Mouse (Mus musculus): Measurements from ENCODE around the gene Gm10800. TPM values are rescaled to one million over a fixed set of nuclear protein-coding genes. Genes with fewer than 3 reads are reported as not detected.
"Not testable (repeated sequence)": the region's sequence is repeated elsewhere in the genome, so short reads cannot be mapped to it uniquely, and the experiment has no call there.

The Gm10800 gene
- 1 to 10 TPM in 1 of 2 experiments, not detected in 1; 2.1 TPM for total RNA-seq (2021)
- long read RNA-seq, experiment 1 = 0 reads
- long read RNA-seq, experiment 2 = 0 reads

DNA sequence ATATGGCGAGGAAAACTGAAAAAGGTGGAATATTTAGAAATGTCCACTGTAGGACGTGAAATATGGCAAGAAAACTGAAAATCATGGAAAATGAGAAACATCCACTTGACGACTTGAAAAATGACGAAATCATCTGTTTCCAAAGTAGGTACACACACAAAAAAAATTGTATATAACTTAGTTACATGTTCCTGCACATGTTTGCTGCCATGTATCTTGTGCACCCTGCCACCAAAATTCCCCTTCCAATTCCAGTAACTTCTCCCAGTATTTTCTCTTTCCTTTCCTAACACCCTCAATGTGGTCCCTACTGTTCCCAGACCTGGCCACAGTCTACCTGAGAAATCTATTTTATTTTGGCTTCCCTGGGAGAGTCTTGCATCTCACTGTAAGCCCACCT lies at the start of gene Gm10800:
Gene Gm10800 (minus strand): TSS at position 101 of the 400 bp plus-strand sequence.
- DNase-seq (ENCODE audit: low spot score in 2 of 2); H3K4me3 ChIP-seq: not testable (repeated sequence)

GRCm38 (mm10) chr2:98697533-98697932 lies 30.4 kb upstream of the Gm10800 start:
- no peak overlapping the region for H3K4me3 ChIP-seq
- TF ChIP-seq CTCF (conservative IDR thresholded peaks at IDR 0.05) = no peak
- no peak overlapping the region for H3K27ac ChIP-seq
- DNase-seq (ENCODE audit: low spot score in 2 of 2) = no peak

More for the DNA sequence above, at the start of gene Gm10800:
- not testable (repeated sequence) for H3K27ac ChIP-seq

- H3K4me3 ChIP-seq; DNase-seq (ENCODE audit: low spot score in 2 of 2); H3K27ac ChIP-seq: not testable (repeated sequence)
These were observed 5.2 kb downstream of the Gm10800 start, which contains the start of gene Gm10801 for GRCm38 (mm10) chr2:98661937-98662336. Gene Gm10801 (plus strand): TSS chr2:98662237.

Other genes starting within 250 kb of the Gm10800 start
- under 1 TPM in 1 of 2 experiments, not detected in 1; 0.91 TPM for gene Gm10801, start 5.1 kb downstream of the Gm10800 start, total RNA-seq (2021)